Mouse (Mus musculus) ES-E14 (cell line): ENCODE data around the gene Gtf3c1. TPM values are rescaled to one million over a fixed set of nuclear protein-coding genes. Genes with fewer than 3 reads are reported as not detected.

Experiments
- DNase-seq: peaks from one replicate; pipeline ENCODE4 v3.0.0-alpha.2; 2013; ENCODE audit warnings: low read depth, low spot score
- H3K27ac ChIP-seq: 2 replicates; pipeline ENCODE4 v1.5.1; 2012; ENCODE audit warnings: low read depth, mild to moderate bottlenecking, low read length, moderate library complexity, mixed read lengths; ENCODE audit not compliant: poor library complexity, insufficient read depth, severe bottlenecking
- H3K36me3 ChIP-seq: 2 replicates; pipeline ENCODE4 v1.6.1; 2012; ENCODE audit warnings: mild to moderate bottlenecking, low read length, moderate library complexity, mixed read lengths; ENCODE audit not compliant: control insufficient read depth, poor library complexity, insufficient read depth, severe bottlenecking
- H3K4me1 ChIP-seq, 2 experiments: fragments of 150-350 bp in 1 of 2; sonication (generic) in 1 of 2; 2 replicates each; pipeline ENCODE4 v1.6.1; 2012; ENCODE audit warnings: low read length in 2 of 2, mild to moderate bottlenecking in 1 of 2, mixed read lengths in 1 of 2; ENCODE audit not compliant: control insufficient read depth in 2 of 2, insufficient read depth in 2 of 2, poor library complexity in 1 of 2
- H3K4me3 ChIP-seq, 2 experiments: fragments of 150-350 bp in 1 of 2; sonication (generic) in 1 of 2; 2 replicates each; pipeline ENCODE4 v1.5.1; 2012; ENCODE audit warnings: low read length in 2 of 2, low read depth in 1 of 2, mild to moderate bottlenecking in 1 of 2, mixed read lengths in 1 of 2; ENCODE audit not compliant: insufficient read depth in 1 of 2, poor library complexity in 1 of 2, severe bottlenecking in 1 of 2
- H3K9ac ChIP-seq: 2 replicates; pipeline ENCODE4 v1.6.1; 2012; ENCODE audit warnings: low read depth, mild to moderate bottlenecking, low read length, mixed read lengths; ENCODE audit not compliant: poor library complexity, insufficient read depth, severe bottlenecking
- H3K9me3 ChIP-seq: fragments of 150-350 bp; sonication (generic); 2 replicates; pipeline ENCODE4 v1.6.1; 2012; ENCODE audit warnings: low read depth, mild to moderate bottlenecking, low read length; ENCODE audit not compliant: control insufficient read depth, insufficient read depth
- CHD2 ChIP-seq: IDR thresholded peaks from 2 replicates; pipeline ENCODE4 v1.6.1; 2014; ENCODE audit warnings: mild to moderate bottlenecking, low read depth, low read length, inconsistent platforms
- HCFC1 ChIP-seq: IDR thresholded peaks from 2 replicates; pipeline ENCODE4 v1.6.1; 2012; ENCODE audit warnings: low read length, inconsistent platforms, borderline replicate concordance; ENCODE audit not compliant: insufficient read depth
- MAFK ChIP-seq: IDR thresholded peaks from 2 replicates; pipeline ENCODE4 v1.6.1; 2014; ENCODE audit warnings: mild to moderate bottlenecking, low read depth, low read length, inconsistent platforms; ENCODE audit not compliant: insufficient read depth
- ZC3H11A ChIP-seq: IDR thresholded peaks from 2 replicates; pipeline ENCODE4 v1.6.1; 2012; ENCODE audit warnings: low read depth, mild to moderate bottlenecking, inconsistent platforms, low read length, borderline replicate concordance
- ZNF384 ChIP-seq: IDR thresholded peaks from 2 replicates; pipeline ENCODE4 v1.6.1; 2012; ENCODE audit warnings: low read depth, low read length, inconsistent platforms
- in situ Hi-C, 2 experiments: fragments of 600-800 bp; cut with MboI; formaldehyde crosslinking; loops; one replicate each; pipeline ENCODE4 v1.15.1; 2025; ENCODE audit warnings: low sequenced_read_pairs in 2 of 2, inconsistent platforms in 1 of 2; ENCODE audit not compliant: unreplicated experiment in 2 of 2
- total RNA-seq: library from RNA; depleted of rRNA; stranded (reverse); fragments of 300-350 nt; gene quantifications from 2 replicates; pipeline ENCODE4 v1.2.3, GENCODE M21; 2012

Gene Gtf3c1
- total RNA-seq, 1 experiment = 83.5 TPM

- TF ChIP-seq HCFC1 (no peak), ZNF384 (no peak), CHD2 (no peak)
- no peaks in the 10 kb centered on the region for H3K4me1 ChIP-seq
- no peak for DNase-seq
- no peak overlapping the region for H3K27ac ChIP-seq
- H3K9me3 ChIP-seq = no peaks in the 10 kb centered on the region
- H3K4me3 ChIP-seq = no peak overlapping the region
- H3K9ac ChIP-seq = no peak overlapping the region
- H3K36me3 ChIP-seq = no peaks in the 10 kb centered on the region
- in situ Hi-C loops = no loop called here
These were observed 84.6 kb downstream of the Gtf3c1 start for GRCm38 (mm10) chr7:125622741-125623685.

- H3K9ac ChIP-seq = no peak overlapping the region
- no peak overlapping the region for H3K27ac ChIP-seq
- no peak for DNase-seq
- H3K4me3 ChIP-seq = no peak overlapping the region
- no peaks in the 10 kb centered on the region for H3K4me1 ChIP-seq
- H3K36me3 ChIP-seq = no peaks in the 10 kb centered on the region
- H3K9me3 ChIP-seq = no peaks in the 10 kb centered on the region
- no peak for TF ChIP-seq MAFK
- TF ChIP-seq ZC3H11A = no peak
- no peak for TF ChIP-seq CHD2
- TF ChIP-seq HCFC1 = no peak
- no peak for TF ChIP-seq ZNF384
- in situ Hi-C loops = no loop called here
These were observed 87.5 kb downstream of the Gtf3c1 start for GRCm38 (mm10) chr7:125620077-125620476.

GRCm38 (mm10) chr7:125618016-125618415, 89.6 kb downstream of the Gtf3c1 start:
- H3K4me1 ChIP-seq = no peaks in the 10 kb centered on the region
- no peaks in the 10 kb centered on the region for H3K36me3 ChIP-seq
- H3K4me3 ChIP-seq = no peak overlapping the region
- no peak overlapping the region for H3K9ac ChIP-seq
- H3K9me3 ChIP-seq = no peaks in the 10 kb centered on the region
- no peak for DNase-seq
- no peak for TF ChIP-seq CHD2
- TF ChIP-seq ZNF384 = no peak
- TF ChIP-seq HCFC1 = no peak
- no peak for TF ChIP-seq MAFK
- TF ChIP-seq ZC3H11A = no peak
- H3K27ac ChIP-seq = no peak overlapping the region
- in situ Hi-C loops = no loop called here

GRCm38 (mm10) chr7:125615453-125615852, 92.1 kb downstream of the Gtf3c1 start:
- DNase-seq = no peak
- Histone ChIP-seq H3K27ac (no peak overlapping the region), H3K9ac (no peak overlapping the region), H3K4me3 (no peak overlapping the region), H3K9me3 (no peaks in the 10 kb centered on the region), H3K36me3 (no peaks in the 10 kb centered on the region), H3K4me1 (no peaks in the 10 kb centered on the region)
- in situ Hi-C loops = no loop called here
- no peak for TF ChIP-seq ZC3H11A
- no peak for TF ChIP-seq CHD2
- no peak for TF ChIP-seq MAFK
- TF ChIP-seq ZNF384 = no peak
- TF ChIP-seq HCFC1 = no peak

GRCm38 (mm10) chr7:125613579-125613978, 94.0 kb downstream of the Gtf3c1 start:
- no peak for DNase-seq
- Histone ChIP-seq H3K4me3 (no peak overlapping the region), H3K9me3 (no peaks in the 10 kb centered on the region), H3K9ac (no peak overlapping the region), H3K27ac (no peak overlapping the region), H3K36me3 (no peaks in the 10 kb centered on the region), H3K4me1 (no peaks in the 10 kb centered on the region)
- in situ Hi-C loops = no loop called here
- TF ChIP-seq HCFC1 (no peak), ZC3H11A (no peak), MAFK (no peak), CHD2 (no peak), ZNF384 (no peak)
